Mouse (Mus musculus): Measurements from ENCODE around the gene Lin28b.

DNA sequence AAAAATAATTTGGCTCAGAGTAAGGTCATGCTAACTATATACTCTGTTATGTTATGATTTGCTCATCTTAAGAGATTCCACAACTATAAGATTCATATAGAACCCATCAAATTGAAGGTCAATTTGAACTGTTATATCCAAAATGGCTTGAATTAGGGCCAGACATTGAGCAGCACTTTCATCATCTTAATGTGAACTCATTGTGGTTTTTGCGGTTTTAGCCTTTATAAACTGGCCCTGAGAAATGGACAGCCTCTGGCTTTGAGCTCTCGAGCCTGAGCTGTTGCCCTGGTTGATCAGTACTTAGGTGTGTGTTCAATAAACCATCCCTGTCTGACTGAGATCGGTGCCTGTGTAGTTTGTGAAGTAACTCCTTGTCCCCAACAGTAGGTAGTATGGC, 24.5 kb upstream of the Lin28b start:
- TF ChIP-seq USF1 (IDR thresholded peaks at IDR 0.05; ENCODE audit: low read depth) (no peak), CTCF (IDR thresholded peaks at IDR 0.05; ENCODE audit: control insufficient read depth, insufficient read depth, insufficient read length) (no peak)

Measured in C2C12 (cell line).